Mouse (Mus musculus): ENCODE measurements around the gene C8b.

The C8b gene

DNA sequence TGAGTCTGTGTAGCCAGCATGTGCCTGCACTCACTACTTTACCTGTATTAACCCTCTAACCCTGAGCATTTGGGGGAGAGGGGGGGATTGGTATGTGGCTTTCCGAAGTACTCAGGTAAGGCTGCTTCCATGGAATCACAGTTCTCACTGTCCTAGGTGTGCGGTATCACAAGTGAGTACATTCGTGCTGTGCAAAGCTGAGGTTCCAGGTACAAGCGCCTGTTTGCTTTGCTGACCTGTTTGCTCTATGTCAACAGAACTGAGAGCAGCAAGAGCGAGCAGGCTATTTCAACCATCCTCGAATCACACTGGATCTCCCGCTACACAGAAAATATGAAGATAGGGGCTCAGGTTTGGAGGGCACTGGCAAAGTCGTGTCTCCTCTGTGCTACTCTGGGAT, at the start of gene C8b:
Gene C8b (plus strand): TSS at position 253 of the 400 bp plus-strand sequence.
- TF ChIP-seq GATA4 (IDR thresholded peaks at IDR 0.05; ENCODE audit: insufficient replicate concordance, low read length) = no peak

DNA sequence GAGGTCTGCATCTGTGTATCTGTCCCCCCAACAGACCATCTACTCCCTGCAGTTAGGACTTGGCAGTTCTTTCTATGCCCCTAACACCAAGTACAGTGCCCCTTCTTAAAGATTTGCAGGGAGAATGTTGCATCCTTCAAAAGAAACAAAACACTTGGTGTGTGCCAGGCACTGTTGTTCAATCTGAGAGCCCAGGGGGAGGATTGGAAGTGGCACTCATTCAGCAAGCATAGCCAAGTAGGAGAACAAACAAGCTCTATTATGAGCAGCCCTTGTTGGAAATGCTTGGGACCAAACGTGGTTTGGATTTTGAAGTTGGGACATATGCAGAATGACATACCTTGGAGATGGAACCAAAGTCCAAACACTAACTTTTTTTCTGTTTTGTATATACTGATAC, 49.6 kb upstream of the C8b start:
- no peak for TF ChIP-seq GATA4 (IDR thresholded peaks at IDR 0.05; ENCODE audit: insufficient replicate concordance, low read length)

DNA sequence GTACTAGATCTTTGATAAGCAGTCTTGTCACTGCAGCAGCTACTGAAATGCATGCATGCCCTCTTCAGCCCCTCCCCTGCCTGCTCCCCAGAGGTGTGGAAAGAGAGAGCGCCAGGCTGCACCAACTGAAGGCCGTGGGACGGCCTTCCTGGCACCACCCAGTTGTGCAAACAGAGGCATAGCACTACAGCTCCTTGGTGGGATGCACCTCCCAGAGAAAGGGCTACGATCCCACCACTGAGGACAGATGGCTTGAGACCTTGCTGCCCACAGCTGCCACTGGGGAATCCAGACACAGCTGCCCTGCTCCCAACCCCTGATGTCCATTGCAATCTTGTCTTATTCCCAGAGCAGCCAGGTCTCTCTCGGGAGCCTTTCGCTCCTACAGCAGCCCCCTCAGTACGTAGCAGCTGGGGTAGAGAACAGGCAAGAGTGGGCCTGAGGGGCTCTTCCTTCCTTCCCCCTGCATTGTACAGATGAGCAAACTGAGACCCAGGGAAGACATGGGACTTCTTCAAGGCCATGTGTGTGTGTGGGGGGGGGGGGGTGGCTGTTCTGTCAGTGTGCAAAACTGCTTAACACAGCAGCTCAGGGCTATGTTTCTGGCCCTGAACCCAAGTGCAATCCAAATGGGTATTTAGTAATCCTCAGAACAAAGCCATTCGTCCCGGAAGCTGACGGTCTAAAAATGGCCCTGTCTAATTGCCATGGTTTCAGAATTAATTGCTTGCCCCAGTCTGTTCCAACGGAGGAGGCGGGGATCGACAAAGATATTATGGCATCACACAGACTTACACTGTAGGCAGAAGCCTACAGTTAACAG, 46.9 kb upstream of the C8b start:
- no peak for TF ChIP-seq GATA4 (IDR thresholded peaks at IDR 0.05; ENCODE audit: insufficient replicate concordance, low read length)

DNA sequence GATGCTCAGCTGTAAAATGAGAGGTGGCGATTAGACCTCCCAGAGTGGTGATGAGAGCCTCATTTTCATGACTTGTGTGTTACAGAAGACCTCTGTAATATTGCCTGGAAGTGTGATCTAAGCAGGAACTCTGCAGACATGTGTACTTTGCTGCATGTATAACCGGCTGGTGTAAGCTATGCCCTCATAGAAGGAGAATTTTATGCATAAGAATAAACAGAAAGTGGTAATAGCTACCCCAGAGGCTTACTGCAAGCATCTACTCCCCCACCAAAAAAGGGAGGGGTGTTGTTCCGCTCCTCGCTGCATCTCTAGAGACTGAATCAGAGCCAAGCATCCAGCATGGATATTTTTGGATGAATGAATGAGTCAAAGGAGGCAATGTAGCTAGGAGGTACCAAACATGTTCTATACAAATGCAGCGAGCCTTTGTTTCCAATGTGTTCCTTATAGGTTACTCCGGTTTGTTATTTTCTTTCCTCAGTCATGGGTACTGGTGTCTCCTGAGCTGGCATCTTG, 42.5 kb upstream of the C8b start:
- TF ChIP-seq GATA4 (IDR thresholded peaks at IDR 0.05; ENCODE audit: insufficient replicate concordance, low read length) = no peak

- no peak for TF ChIP-seq GATA4 (IDR thresholded peaks at IDR 0.05; ENCODE audit: insufficient replicate concordance, low read length)
Observed at GRCm38 (mm10) chr4:104724258-104724657, 41.9 kb upstream of the C8b start.

DNA sequence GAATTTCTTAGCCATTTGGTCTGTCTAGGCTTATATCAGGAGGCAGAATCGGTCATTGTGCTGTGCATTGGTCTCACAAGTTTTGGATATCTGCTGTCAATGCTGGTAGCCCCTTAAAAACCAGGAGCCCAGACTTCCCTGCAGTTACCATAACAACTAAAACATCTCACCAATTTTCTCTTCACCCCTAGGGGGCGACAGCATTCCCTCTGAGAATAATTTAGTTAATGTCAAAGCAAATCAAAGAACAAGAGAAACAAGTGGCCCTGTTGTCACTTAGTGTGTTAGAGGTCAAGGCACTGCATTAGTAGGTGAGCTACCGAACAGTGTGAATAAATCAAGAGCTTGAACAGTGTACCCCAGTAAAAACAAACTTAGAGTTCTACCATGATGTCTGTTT, 40.4 kb upstream of the C8b start:
- TF ChIP-seq GATA4 (IDR thresholded peaks at IDR 0.05; ENCODE audit: insufficient replicate concordance, low read length) = no peak

DNA sequence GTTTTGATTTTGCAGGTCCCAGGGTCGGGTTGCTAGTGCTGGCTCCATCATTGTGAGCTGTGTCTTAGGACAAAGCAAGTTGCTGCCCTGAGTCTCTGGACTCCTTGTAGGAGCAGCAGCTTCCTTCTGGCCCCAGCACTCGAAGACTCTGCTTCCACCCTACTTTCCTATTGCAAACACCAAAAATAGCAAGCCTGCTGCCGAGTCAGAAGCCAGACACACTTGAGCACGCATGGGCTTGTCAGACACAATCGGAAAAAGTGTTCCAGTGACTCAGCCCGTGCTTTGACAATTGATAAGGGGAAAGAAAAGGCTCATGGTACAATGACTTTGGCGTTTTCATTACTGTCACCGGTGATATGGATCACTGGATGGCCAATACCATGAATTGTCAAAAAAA, 36.9 kb upstream of the C8b start:
- TF ChIP-seq GATA4 (IDR thresholded peaks at IDR 0.05; ENCODE audit: insufficient replicate concordance, low read length) = no peak

DNA sequence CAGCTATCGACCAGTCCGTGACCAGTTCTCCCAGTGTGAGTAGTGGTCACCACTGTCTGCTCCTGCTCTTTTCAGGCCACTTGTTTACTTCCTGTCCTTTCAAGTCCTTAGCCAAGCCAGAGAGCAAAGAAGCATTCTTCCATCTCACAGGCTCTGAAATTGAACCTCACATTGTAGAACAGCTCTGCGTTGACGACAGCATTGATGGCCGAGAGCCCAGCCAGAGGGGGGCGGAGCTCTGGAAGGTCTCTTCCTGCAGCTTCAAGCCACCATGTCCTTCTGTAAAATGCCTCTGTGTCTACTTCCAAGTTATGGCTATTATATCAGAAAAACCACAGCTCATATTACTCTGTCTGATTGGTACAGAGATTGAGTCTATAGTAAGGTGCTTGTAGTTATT, 19.6 kb upstream of the C8b start:
- no peak for TF ChIP-seq GATA4 (IDR thresholded peaks at IDR 0.05; ENCODE audit: insufficient replicate concordance, low read length)

- TF ChIP-seq GATA4 (IDR thresholded peaks at IDR 0.05; ENCODE audit: insufficient replicate concordance, low read length) = no peak
Observed at GRCm38 (mm10) chr4:104754090-104754489, 12.0 kb upstream of the C8b start.

- TF ChIP-seq GATA4 (IDR thresholded peaks at IDR 0.05; ENCODE audit: insufficient replicate concordance, low read length) = no peak
Observed at GRCm38 (mm10) chr4:104760878-104761624, 5.1 kb upstream of the C8b start.

- TF ChIP-seq GATA4 (IDR thresholded peaks at IDR 0.05; ENCODE audit: insufficient replicate concordance, low read length) = no peak
Observed at GRCm38 (mm10) chr4:104768190-104768589, 2.1 kb downstream of the C8b start.

- no peak for TF ChIP-seq GATA4 (IDR thresholded peaks at IDR 0.05; ENCODE audit: insufficient replicate concordance, low read length)
Observed at GRCm38 (mm10) chr4:104769602-104770001, 3.5 kb downstream of the C8b start.

DNA sequence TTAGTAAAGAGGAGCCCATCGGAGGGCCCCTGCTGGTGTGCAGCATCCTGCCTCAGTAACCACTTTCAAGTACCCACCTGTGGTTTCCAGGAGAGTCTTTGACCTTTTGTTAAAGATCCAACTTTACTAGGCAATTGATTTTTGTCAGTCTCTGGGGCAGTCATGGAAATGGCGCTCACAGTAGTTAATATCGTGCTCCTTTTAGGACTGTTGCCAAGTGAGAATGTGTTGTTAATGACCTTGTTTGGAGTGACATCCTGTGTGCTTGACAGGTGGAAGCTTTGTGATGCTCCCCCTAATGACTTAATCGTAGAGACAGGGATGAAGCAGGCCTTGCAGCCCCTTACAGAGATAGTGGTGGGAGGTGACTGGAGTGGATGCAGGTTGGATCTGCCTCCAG, 4.2 kb downstream of the C8b start:
- no peak for TF ChIP-seq GATA4 (IDR thresholded peaks at IDR 0.05; ENCODE audit: insufficient replicate concordance, low read length)

GRCm38 (mm10) chr4:104775601-104776000, 9.5 kb downstream of the C8b start:
- TF ChIP-seq GATA4 (IDR thresholded peaks at IDR 0.05; ENCODE audit: insufficient replicate concordance, low read length) = no peak

DNA sequence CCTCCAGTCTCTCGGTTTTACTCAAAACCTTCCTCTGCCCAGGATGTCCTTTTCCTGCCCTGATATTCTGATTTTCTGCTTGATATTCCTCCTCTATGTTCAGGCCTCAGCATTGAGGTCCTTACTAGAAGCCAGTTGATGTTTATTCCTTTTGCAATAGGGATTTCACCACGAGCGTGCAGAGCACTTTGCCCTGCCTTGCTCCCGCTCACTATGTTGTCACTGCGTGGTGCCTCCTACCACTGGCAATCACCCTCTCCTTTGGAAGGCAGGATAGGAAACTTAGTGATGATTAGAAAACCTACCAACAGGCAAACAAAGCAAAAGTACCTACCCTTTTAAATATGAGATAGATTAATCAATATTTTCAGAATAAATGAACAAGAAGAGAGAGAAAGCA, 13.3 kb downstream of the C8b start:
- TF ChIP-seq GATA4 (IDR thresholded peaks at IDR 0.05; ENCODE audit: insufficient replicate concordance, low read length) = no peak; the same call in 1 of the 2 replicates

DNA sequence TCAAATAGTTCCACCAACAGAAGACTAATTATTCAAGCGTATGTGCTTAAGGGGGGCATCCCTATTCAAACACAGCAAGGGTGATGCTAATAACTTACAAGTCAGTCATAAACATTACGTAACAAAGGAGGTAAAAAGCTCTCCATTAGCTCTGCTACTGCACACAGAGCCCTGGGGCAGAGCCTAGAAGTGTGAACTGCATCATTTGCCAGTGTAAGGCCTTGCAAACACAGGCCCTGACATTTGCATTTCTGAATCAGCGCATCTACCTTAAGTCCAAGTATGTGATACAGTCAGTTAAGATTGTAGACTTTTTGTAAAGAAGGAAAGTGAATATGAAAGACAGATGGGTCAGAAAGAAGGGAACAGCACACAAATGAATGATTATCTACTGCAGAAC, 15.3 kb downstream of the C8b start:
- no peak for TF ChIP-seq GATA4 (IDR thresholded peaks at IDR 0.05; ENCODE audit: insufficient replicate concordance, low read length)
